Mouse (Mus musculus): ENCODE data around the gene Olfr1402. TPM values are rescaled to one million over a fixed set of nuclear protein-coding genes. Genes with fewer than 3 reads are reported as not detected.

Gene Olfr1402
- total RNA-seq, 1 experiment = not detected

GRCm38 (mm10) chr3:97370382-97370781 is 51.4 kb downstream of the Olfr1402 start:
- no peak for DNase-seq (ENCODE audit: low read depth, low spot score)
- in situ Hi-C loops (cut with MboI; ENCODE audit: low sequenced_read_pairs in 2 of 2, unreplicated experiment in 2 of 2) = no loop called here
- Histone ChIP-seq H3K9ac (ENCODE audit: insufficient read depth, low read depth, low read length, poor library complexity, severe bottlenecking) (no peak overlapping the region), H3K4me3 (ENCODE audit: insufficient read depth in 1 of 2, low read depth in 1 of 2, low read length in 2 of 2, poor library complexity in 1 of 2, severe bottlenecking in 1 of 2) (no peak overlapping the region), H3K9me3 (ENCODE audit: control insufficient read depth, insufficient read depth, low read depth, low read length) (no peaks in the 10 kb centered on the region), H3K36me3 (ENCODE audit: control insufficient read depth, insufficient read depth, low read length, poor library complexity, severe bottlenecking) (no peaks in the 10 kb centered on the region), H3K27ac (ENCODE audit: insufficient read depth, low read depth, low read length, poor library complexity, severe bottlenecking) (no peak overlapping the region), H3K4me1 (ENCODE audit: control insufficient read depth in 2 of 2, insufficient read depth in 2 of 2, low read length in 2 of 2, poor library complexity in 1 of 2) (no peaks in the 10 kb centered on the region)
- no peak for TF ChIP-seq MAFK (IDR thresholded peaks at IDR 0.05; ENCODE audit: insufficient read depth, low read depth, low read length)
- no peak for TF ChIP-seq HCFC1 (IDR thresholded peaks at IDR 0.05; ENCODE audit: borderline replicate concordance, insufficient read depth, low read length)
- TF ChIP-seq CHD2 (IDR thresholded peaks at IDR 0.05; ENCODE audit: low read depth, low read length) = no peak
- no peak for TF ChIP-seq ZC3H11A (IDR thresholded peaks at IDR 0.05; ENCODE audit: borderline replicate concordance, low read depth, low read length)
- no peak for TF ChIP-seq ZNF384 (IDR thresholded peaks at IDR 0.05; ENCODE audit: low read depth, low read length)

GRCm38 (mm10) chr3:97363418-97364098 is 58.3 kb downstream of the Olfr1402 start:
- H3K9ac ChIP-seq (ENCODE audit: insufficient read depth, low read depth, low read length, poor library complexity, severe bottlenecking) = no peak overlapping the region
- no peak for DNase-seq (ENCODE audit: low read depth, low spot score)
- no peaks in the 10 kb centered on the region for H3K4me1 ChIP-seq (ENCODE audit: control insufficient read depth in 2 of 2, insufficient read depth in 2 of 2, low read length in 2 of 2, poor library complexity in 1 of 2)
- H3K4me3 ChIP-seq (ENCODE audit: insufficient read depth in 1 of 2, low read depth in 1 of 2, low read length in 2 of 2, poor library complexity in 1 of 2, severe bottlenecking in 1 of 2) = no peak overlapping the region
- TF ChIP-seq MAFK (IDR thresholded peaks at IDR 0.05; ENCODE audit: insufficient read depth, low read depth, low read length) (no peak), CHD2 (IDR thresholded peaks at IDR 0.05; ENCODE audit: low read depth, low read length) (no peak)
- no peak overlapping the region for H3K27ac ChIP-seq (ENCODE audit: insufficient read depth, low read depth, low read length, poor library complexity, severe bottlenecking)
- in situ Hi-C loops (cut with MboI; ENCODE audit: low sequenced_read_pairs in 2 of 2, unreplicated experiment in 2 of 2) = no loop called here
- no peaks in the 10 kb centered on the region for H3K36me3 ChIP-seq (ENCODE audit: control insufficient read depth, insufficient read depth, low read length, poor library complexity, severe bottlenecking)
- H3K9me3 ChIP-seq (ENCODE audit: control insufficient read depth, insufficient read depth, low read depth, low read length) = no peaks in the 10 kb centered on the region

- H3K9me3 ChIP-seq (ENCODE audit: control insufficient read depth, insufficient read depth, low read depth, low read length) = no peaks in the 10 kb centered on the region
- H3K4me1 ChIP-seq (ENCODE audit: control insufficient read depth in 2 of 2, insufficient read depth in 2 of 2, low read length in 2 of 2, poor library complexity in 1 of 2) = peaks cover 0 to 2% of the 10 kb centered on the region in 2 experiments; a peak in 2 of 4 replicates
- TF ChIP-seq CHD2 (IDR thresholded peaks at IDR 0.05; ENCODE audit: low read depth, low read length) (no peak), ZNF384 (IDR thresholded peaks at IDR 0.05; ENCODE audit: low read depth, low read length) (no peak), ZC3H11A (IDR thresholded peaks at IDR 0.05; ENCODE audit: borderline replicate concordance, low read depth, low read length) (no peak), MAFK (IDR thresholded peaks at IDR 0.05; ENCODE audit: insufficient read depth, low read depth, low read length) (no peak), HCFC1 (IDR thresholded peaks at IDR 0.05; ENCODE audit: borderline replicate concordance, insufficient read depth, low read length) (no peak)
- no peaks in the 10 kb centered on the region for H3K36me3 ChIP-seq (ENCODE audit: control insufficient read depth, insufficient read depth, low read length, poor library complexity, severe bottlenecking)
- no peak for DNase-seq (ENCODE audit: low read depth, low spot score)
- no peak overlapping the region for H3K4me3 ChIP-seq (ENCODE audit: insufficient read depth in 1 of 2, low read depth in 1 of 2, low read length in 2 of 2, poor library complexity in 1 of 2, severe bottlenecking in 1 of 2)
- in situ Hi-C loops (cut with MboI; ENCODE audit: low sequenced_read_pairs in 2 of 2, unreplicated experiment in 2 of 2) = no loop called here
- H3K9ac ChIP-seq (ENCODE audit: insufficient read depth, low read depth, low read length, poor library complexity, severe bottlenecking) = no peak overlapping the region
- no peak overlapping the region for H3K27ac ChIP-seq (ENCODE audit: insufficient read depth, low read depth, low read length, poor library complexity, severe bottlenecking)
Observed at GRCm38 (mm10) chr3:97358448-97358847, 63.4 kb downstream of the Olfr1402 start.

Other genes starting within 250 kb of the Olfr1402 start
- 6.3 and 8.1 TPM in 2 replicates for gene Bcl9, start 124.1 kb downstream of the Olfr1402 start, total RNA-seq (2012; rRNA removed)
- gene Chd1l, start 188.2 kb upstream of the Olfr1402 start, total RNA-seq (2012; rRNA removed) = 25.8 and 31.1 TPM in 2 replicates
- 0.27 and 0.90 TPM in 2 replicates for gene Fmo5, start 206.8 kb upstream of the Olfr1402 start, total RNA-seq (2012; rRNA removed)
- gene Prkab2, start 236.2 kb upstream of the Olfr1402 start, total RNA-seq (2012; rRNA removed) = 7.0 and 7.5 TPM in 2 replicates

All from ES-E14 (cell line).